Mouse (Mus musculus): ENCODE measurements around the gene Pbx1. TPM values are rescaled to one million over a fixed set of nuclear protein-coding genes. Genes with fewer than 3 reads are reported as not detected.
A peak's percentile ranks its signal among the peaks of the same experiment; 100 is the strongest.

Pbx1 gene
- total RNA-seq, 2 experiments from 2014 or later: 90.6 to 101 TPM

DNA sequence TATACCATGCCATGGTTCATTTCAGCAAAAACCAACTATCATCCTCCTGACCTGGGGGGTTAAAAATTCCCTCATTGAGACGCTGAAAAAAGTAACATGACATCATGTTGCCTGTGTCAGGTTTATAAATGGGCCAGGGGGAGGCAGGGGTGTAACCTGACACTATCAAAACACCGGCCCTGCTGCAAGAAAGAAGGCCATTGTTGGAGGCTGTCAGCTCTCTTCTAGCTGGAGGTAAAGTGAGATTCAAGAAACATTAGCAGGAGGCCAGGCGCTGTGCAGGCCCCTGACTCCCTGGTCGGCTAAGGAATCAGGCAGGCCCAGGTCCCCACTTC is 49.3 kb downstream of the Pbx1 start:
- peak; percentile 62 for DNase-seq

DNA sequence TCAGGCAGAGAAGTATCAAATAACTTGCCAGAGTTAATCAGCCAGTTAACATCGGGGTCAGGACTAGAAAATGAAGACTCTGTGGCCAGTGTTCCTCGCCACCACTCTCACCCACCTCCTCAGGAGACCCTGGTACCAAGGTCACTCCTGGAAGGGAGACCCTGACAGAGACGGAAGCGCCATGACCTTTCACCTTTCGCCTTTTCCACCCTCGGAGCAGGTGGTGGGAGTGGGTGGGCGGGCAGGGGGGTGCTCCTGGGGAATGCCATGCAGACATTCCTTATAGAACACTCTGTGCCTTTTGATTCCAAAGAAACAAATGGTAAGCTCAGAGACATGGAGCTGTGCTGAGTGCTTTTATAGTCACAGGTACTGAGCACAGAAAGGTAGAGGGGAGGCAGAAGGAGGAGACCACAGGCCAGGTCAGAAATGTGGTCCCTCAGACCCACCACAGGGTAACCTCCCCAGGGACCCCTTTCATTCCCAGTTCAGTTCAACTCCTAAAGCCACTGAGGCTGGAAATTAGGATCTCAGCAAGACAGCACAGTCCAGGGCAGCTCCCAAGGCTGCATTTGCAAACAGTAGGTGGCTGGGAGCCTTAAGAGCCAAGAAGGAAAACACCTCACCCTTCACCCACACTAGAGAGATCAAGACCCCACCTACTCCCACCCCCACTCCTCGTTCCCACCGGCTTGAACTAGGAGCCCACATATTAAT is 49.8 kb downstream of the Pbx1 start:
- DNase-seq: no peak

DNA sequence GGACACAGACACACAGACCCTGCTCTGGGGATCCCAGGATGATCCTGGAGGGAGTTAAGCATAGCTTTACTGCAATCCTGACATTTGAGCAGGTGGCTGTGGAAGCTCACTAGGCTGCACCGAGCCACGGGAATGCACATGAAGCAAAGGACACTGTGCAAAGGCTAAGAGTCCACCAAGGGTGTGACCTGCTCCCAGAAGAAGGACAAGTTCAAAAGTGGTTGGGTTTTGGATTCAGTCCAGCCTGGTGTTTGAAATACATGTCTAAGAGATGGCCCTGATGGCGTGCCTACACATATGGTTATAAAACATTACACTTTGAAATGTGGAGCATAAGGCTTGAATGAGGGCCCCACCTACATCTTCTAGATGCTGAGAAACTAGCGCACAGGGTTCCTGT is 50.6 kb downstream of the Pbx1 start:
- DNase-seq: no peak

DNA sequence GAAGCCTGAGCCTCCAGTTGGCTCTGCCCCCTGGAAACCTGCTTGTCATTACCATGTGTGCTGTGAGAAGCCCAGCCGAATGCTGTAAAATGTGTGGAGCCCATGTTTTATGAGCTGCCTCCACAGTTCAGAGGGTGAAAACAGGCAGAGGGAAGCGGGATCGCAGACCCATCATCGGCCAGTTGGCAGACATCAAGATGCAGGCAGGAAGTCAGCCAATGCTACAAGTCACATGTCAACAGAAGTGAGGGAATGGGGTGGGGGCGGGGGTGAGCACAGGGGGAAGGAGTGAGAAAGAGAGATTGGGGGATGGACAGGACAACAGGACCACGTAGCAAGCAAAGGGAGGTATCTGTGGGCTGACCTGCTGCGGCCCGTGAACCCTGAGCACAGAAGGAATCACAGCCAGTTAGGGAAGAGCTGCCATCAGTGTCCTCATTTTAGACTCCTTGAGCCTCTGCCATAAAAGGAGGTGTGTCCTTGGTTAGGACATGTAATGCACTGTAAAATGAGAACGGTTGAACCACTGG is 51.8 kb downstream of the Pbx1 start:
- peak; percentile 72 for DNase-seq

DNA sequence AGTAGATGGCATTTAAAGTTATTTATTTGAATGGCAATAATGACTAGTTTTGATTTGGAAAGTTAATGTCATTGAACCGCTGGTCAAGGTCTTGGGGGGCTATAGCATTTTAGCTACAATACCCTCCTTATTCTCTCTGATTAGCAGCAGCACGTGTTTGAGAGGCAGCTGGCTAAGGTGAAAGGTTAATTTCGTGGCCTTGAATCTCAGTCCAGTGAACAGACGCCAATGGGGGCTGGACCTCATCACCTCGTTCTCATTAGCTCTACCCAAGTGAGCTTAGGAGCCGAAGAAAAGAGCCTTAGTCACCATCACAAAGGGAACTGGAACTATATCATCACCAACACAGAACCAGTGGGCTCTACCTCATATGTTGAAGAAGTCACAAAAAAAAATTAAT is 54.4 kb downstream of the Pbx1 start:
- DNase-seq: no peak

DNA sequence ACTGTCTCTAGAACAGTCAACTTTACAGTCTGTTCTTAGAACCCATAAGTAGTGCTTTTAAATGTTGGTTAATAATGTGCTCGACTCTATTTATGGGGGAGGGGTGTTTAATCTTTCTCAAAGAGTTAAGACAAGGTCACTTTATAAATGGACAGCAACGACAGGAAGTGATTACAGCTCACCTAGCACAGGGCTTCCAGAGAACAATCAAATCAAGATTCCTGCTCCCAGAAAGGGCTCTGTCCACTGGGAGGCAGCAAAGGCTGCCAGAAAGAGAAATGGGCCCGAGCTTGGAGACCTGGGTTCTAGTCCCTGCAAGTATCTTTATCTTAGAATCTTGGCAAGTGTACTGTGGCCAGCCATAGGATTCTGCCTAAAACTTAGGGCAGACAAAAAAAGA is 55.7 kb downstream of the Pbx1 start:
- peak; percentile 33 for DNase-seq

DNA sequence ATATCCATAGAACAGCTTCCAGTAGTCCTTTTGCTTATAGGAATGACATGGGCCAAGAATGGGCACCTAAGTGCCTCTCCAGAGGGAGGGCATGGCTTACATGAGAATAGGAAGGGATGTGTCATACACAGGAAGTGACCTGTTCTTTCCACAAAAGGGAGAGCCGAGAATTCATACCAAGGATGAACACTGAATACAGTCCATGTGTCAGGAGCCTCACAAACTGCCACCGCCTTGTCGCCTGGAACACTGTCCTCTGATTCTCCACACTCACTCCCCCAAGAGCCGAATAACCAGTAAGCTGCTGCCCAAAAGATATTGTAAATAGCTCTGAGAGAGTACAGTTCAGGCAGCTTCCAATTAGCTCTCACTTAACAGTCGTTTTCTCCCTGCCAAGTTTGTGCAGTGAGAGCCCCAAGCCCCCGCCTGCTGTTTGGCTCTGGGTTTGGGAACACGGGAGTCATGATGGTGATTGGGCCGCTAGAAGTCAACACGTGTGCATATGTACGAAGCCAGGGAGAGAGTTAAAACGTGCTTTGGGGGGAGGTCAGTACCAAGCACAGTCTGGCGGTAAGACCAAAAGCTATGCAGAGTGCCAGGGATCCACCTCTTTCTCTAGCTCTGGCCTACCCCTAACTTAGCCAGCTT is 57.0 kb downstream of the Pbx1 start:
- peak; percentile 61 for DNase-seq

DNA sequence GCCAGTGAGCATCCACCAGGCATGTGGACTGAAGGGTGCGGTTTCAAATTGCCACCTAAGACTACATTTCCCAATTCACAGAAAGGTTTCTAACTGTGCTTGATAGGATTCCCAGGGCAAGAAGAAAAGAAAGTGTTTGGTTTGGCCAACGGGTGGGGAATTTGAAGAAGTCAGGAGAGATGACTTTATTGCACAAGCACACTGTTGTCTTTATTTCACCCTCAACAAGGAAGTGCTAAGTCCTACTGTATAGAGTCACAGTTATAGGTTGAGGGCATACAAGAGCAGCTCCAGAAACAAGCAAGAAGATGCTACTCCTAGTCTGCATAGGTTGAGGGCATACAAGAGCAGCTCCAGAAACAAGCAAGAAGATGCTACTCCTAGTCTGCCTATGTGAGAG is 60.0 kb downstream of the Pbx1 start:
- no peak for DNase-seq

DNA sequence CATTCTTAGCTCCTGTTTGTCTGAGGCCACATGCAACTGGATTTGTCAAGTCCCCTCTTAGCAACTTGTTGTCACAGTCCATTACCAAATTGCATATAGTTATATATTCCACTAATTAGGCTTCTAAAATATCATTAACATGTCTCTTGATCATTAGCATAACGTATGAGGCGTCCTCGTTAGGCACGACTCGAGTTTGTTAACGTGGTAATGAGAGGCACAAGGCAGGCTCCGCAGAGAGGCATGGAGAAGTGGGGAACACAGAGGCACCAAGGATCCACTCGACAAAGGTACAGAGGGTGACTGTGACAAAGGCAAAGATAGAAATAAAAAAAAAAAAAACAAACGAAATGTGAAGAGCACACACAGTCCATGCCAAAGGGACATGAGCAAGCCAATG is 61.1 kb downstream of the Pbx1 start:
- no peak for DNase-seq

DNA sequence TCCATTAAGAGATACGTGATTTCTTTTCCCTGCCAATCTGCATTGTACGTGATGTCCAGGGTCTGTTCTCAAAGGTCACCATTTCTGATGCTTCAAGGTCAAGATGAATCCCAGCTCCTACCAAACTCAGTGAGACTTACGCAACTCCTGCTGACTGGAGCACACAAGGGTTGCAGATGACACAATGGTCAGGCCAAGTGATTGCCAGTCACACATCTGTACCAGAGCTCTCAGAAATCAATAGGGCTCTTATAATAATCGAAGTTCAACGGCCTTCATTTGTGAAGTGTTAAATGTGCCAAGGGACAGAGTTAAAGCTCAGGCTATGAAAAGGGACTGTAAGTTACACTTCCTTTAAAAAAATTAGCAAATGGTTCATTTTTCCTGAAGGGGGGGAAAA is 65.8 kb downstream of the Pbx1 start:
- DNase-seq: no peak

DNA sequence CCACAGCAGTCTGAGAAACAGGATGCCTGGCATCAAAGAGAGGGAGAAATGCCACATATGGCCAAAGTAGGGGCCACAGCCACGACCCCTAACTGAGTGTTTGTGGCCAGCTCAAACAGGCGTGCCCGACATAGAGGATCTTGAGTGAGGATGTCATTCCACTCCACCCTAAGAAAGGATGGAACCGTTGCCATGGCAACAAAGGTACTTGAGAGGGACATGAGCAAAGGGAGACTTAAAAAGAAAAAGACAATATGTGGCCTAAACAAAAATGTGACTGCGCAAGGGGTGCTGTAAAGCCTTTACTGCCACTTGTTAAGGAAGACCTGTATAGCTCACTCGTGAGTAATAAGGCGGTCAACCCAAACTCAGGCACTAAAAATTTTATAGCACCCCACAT is 67.7 kb downstream of the Pbx1 start:
- no peak for DNase-seq

DNA sequence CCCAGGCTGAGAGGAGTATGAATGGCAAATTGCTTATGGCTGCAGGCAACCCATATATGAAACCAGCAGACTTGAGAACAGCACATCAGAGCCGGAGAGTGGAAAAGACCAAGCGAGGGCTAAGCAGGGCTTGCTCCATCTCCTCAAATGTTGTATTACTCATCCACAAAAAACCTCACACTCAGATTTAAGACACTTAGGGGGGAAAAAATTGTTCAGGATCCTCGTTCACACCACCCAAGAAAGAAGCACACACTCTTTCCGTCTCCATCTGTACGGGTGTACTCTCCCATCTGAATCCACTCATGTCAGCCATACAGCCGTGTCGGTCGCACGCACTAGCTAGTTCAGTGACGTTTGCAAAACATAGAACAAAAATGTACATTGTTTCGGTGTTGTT is 69.0 kb downstream of the Pbx1 start:
- DNase-seq: no peak

DNA sequence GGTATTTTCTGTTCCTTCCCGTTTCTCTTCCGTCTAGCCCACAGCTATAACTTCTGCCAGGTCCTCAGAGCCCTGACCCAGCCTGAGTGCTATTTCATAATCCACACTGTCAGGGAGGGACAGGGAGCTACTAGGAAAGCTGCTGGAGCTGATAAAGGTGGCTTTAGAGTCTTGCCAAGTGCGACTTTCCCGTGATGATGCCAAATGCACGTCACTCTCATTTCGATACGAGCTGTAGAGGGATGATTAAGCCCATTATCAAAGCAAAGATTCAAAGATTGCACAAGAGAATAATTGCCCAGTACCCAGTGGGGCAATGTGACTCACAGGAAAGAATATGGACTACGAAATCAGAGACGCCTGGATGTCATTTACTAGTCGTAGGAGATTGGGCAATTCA is 69.6 kb downstream of the Pbx1 start:
- peak; percentile 33 for DNase-seq

DNA sequence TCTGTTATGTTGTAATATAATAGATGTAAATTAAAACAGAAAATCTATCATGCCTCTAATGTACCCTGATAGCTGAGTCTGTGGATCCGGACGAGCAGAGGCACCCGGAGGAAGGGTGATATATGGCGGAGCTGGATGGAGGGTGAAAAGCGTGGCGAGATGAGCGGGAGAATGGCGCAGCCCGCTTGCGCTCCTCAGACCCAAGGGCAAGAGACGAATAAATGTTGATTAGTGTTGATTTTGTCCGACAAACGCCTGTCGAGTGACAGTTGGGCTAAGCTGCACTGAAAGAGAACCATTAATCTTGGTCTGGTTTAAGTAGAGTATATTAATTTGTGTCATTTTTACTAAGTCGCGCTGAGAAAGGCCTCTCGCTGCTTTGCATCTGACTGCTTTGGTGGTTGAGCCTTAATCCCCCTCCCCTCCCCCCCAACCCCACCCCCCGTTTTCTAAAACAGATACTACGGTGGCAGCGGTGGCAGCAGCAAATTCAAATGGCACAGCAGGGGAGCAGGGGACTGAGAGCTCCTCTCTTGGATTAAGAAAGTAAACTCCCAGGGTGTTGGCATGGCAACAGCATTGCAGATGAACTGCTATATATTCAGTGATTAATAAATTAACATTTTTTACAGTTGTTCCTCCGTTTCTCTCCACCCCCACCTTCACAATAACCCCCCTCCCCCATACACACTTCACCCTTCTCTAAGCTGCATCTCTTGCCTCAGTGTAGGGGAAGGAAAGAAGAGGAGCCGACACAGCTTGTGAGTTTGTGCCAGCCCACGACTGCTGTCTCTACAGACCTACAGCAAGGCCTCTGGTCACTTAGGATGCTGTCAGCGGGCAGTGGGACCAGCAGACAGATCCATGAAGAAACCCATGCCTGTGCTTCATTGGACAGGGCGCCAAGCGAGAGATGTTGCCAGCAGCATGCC is 74.1 kb downstream of the Pbx1 start:
- DNase-seq: no peak

DNA sequence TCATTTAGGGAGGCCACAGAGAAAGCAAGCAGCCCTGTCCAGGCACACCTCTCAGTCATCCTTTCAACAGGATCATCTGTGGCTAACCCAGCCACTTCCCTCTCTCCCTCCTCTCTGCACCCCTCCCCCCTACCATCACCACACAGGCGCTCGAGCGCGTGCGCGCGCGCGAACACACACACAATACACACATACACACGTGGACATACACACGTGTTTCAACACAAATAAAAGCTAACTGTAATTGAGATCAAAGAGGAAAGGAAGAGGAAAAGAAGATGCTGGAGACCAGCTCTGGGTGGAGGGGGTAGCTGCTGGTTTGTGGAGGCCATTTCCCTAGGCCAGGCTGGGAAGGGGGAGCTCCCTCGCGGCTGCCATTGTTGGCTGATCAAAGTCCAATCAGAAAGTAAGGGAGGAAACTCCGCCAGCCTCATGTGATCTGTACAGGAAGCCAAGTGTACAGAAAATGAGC is 75.1 kb downstream of the Pbx1 start:
- no peak for DNase-seq

DNA sequence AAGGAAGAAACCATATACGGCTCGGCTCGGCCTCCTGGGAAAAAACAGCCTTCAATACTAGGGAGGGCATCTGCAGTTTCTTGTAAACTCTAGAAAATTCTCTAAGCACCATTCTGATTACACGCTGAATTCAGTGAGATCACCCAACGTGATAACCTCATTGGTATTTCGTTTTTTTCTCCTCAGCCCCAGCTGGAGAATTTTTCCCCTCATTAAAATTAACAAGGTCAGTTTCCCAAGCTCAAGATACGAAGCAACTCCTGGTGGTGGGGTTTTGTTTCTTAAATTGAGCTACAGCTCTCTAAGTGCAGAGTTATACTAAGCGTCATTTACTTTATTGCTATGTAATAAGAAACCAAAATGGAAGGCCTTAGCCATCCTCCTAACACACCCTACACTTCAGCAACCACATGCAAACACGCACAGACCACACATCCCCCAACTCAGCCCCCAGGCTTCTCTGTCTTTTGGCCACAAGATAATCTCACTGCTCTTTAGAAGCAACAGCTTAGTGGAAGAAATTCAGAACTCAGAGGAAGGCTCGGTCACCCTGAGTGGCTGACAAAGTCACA is 76.0 kb downstream of the Pbx1 start:
- no peak for DNase-seq

DNA sequence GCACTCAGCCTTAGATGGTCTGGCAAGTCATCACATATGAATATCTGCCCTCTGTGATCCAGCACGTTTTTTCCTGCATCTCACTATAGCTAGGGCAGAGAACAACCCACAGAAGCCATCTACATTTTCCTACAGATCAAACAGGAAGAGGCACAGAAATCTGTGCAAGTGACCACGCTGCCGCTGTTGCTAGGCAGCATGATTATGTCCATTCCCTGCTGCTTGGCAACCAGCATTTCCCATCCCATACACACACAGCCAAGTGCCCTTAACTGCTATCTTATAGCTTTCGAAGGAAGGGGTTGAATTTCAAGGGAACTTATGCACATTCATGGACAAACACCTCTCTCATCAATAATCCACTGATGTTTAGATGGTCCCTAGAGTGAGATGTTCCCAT is 77.1 kb downstream of the Pbx1 start:
- no peak for DNase-seq

DNA sequence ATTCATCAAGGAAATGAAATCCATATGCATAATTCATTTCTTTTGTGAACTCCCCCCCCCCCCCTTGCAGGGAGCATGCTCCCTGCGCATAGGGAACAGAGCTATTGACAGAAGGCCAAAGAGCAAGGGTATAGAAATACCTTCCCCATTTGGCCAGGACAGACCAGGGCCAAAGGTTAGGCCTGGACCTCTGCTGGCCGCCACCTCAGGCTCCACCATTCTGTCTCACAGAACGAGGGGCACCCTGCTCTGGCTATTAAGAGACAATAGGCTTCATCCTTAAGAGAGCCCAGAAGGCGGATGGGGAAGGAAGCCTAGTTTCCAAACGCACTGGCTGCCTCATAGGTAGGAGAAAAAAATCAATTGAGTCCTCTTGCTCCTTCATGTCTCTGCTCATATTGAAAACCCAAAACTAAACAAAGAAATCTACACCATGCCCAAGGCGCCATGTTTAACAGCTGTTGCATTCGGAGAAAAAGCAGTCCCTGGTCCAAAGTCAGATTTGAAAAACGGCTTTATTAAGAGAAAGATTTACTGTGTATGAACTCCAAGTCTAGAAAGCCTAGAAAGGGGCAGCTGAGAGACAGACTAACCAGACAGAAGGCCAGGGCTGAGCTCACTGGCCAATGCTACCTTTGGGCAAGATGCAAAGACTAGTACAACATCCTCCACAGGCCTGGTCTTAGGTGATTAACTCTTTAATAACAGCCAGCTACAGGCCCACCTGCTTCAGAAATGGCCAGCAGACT is 83.9 kb downstream of the Pbx1 start:
- no peak for DNase-seq

DNA sequence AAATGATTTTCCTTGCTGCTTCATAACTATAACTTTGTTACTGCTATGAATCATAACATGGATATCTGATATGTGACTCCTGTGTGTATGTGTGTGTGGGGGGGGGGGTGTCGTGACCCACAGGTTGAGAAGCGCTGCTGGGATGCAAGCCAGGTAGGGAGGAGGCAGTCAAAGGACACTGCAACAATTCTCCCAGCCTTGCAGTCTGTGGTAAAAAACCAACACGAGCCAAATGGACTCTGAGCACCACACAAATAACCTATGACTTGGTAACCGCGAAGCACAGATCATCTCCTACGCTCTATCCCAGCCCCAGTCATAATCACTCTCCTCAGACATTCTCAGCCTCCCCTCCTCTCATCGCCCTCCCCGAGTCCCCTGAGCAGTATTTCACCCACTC is 87.2 kb downstream of the Pbx1 start:
- DNase-seq: no peak

DNA sequence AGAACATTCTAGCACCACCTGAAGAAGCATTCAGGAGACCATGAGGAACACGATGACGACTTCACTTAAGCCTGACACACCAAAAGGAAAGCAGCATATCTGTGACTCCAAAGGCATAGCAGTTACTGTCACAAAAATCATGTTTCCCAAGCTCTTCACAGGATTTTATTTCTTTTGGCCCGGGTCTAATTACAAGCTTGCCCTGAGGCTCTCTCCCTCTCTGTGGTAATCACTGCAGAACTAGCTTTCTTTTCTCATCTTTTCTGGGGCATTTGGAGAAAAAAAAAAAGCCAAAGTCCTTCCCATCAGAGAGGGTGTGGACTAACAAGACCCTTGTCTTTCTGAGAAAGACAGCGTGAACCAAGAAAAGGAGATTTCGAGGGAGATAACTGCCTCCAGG is 87.8 kb downstream of the Pbx1 start:
- no peak for DNase-seq

DNA sequence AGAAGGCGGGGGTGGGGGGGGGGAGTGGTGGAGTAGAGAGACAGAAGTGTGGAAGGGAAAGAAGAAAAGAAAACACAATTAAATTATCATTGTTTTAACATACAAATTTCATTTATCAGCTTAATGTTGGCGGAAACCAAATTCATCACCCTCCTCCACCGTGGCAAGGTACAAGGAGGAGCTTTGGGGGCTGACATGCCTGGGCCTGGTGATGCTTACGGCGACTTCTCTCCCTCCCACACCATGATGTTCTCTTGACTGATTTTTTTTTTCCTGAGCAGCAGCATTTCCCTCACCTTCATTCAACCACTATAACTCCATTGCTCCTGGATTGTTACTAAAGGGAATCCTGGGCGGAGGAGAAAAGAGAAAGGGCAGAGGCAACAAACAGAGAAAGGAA is 89.8 kb downstream of the Pbx1 start:
- no peak for DNase-seq

DNA sequence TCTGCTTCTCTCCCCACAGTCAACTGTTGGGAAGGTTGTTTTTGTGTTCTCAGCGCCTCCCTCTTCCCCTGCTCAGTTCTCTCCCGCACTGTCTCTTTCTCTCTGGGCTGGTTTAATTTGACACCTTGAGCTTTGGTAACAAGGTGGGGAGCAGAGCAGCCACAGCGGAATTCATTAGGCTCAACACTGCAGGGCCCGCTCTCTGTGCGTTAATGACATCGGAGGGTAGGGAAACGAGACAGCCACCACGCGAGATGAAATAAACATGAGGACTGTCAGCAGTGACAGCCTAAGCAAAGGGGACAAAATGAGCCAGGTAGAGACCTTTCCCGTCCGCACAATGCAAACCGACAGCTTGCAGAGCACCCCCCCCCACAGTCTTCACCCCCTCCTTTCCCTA is 90.2 kb downstream of the Pbx1 start:
- DNase-seq: no peak

All from heart, postnatal 4 days (tissue).